Mouse (Mus musculus): ENCODE measurements at regions not wholly inside any gene's neighbourhood (a gene's known extent, or its start where the extent isn't known, plus 50 kb on each side); places are given as distances from the start of the nearest gene placed in this dataset.

DNA sequence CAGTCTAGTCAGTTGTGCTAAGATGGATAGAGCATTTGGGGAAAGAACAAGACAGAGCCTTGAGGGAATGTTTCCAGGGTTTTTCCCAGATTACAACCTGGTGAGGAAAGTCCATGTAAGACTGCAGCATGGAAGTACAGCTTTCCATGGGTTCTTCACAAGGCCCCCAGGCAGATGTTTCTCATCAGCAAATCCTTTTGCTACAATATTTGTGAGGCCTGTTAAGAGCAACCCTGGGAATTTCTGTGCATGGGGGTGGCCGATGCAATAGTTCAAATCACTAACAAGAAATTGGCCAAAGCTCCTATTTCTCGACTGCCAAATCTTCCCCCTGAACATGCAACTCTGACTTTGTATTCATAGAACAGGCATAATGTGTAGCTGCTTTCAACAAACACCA lies 546.0 kb downstream of the Nr2f2 start:
- no peaks in the 10 kb centered on the region for H3K36me3 ChIP-seq (replicated peaks in 1 of 2; ENCODE audit: control insufficient read depth in 1 of 2, insufficient read depth in 1 of 2, low read length in 1 of 2)
- DNase-seq (ENCODE audit: extremely low read depth): no peak
- no peak overlapping the region for H3K27ac ChIP-seq (ENCODE audit: insufficient read depth, low read depth)
- H3K27me3 ChIP-seq (replicated peaks): no peaks in the 10 kb centered on the region
- in situ Hi-C loops (cut with MboI; ENCODE audit: low pct_ligation_motif_present, low pct_unique_long_range_greater_than_20kb, low sequenced_read_pairs): no loop called here
- H3K9me3 ChIP-seq (replicated peaks; ENCODE audit: low read length): peaks cover 46% of the 10 kb centered on the region
- dilution Hi-C loops (cut with MboI; ENCODE audit: extremely low pct_ligation_motif_present, extremely low pct_unique_long_range_greater_than_20kb, low sequenced_read_pairs): no loop called here
- H3K79me2 ChIP-seq (replicated peaks; ENCODE audit: control insufficient read depth, extremely low read depth, insufficient read depth, poor library complexity, severe bottlenecking): no peaks in the 10 kb centered on the region
- H3K9ac ChIP-seq (ENCODE audit: insufficient read depth, low read depth): no peak overlapping the region
- no peak for TF ChIP-seq MEF2A (IDR thresholded peaks at IDR 0.05; ENCODE audit: borderline replicate concordance, low read depth, low read length)
- no peak for TF ChIP-seq RAD21 (IDR thresholded peaks at IDR 0.05; ENCODE audit: low read depth, low read length)
- no peak for TF ChIP-seq HCFC1 (IDR thresholded peaks at IDR 0.05; ENCODE audit: low read depth, low read length)
- TF ChIP-seq USF1 (IDR thresholded peaks at IDR 0.05; ENCODE audit: low read depth, low read length): no peak
- TF ChIP-seq MAFK (IDR thresholded peaks at IDR 0.05; ENCODE audit: insufficient replicate concordance, low read length): no peak
- no peak for TF ChIP-seq IRF4 (IDR thresholded peaks at IDR 0.05; ENCODE audit: low read depth, low read length)
- no peak for TF ChIP-seq UBTF (IDR thresholded peaks at IDR 0.05; ENCODE audit: low read depth, low read length)
- TF ChIP-seq ZKSCAN1 (IDR thresholded peaks at IDR 0.05; ENCODE audit: borderline replicate concordance, low read depth, low read length): no peak
- TF ChIP-seq ZNF384 (IDR thresholded peaks at IDR 0.05; ENCODE audit: low read depth, low read length): no peak
- no peak for TF ChIP-seq MAZ (IDR thresholded peaks at IDR 0.05; ENCODE audit: low read depth, low read length)
- no peak overlapping the region for H3K4me2 ChIP-seq (ENCODE audit: insufficient read depth, low read depth, poor library complexity, severe bottlenecking)
- H3K4me3 ChIP-seq (replicated peaks in 1 of 3; ENCODE audit: low read depth in 2 of 3, low read length in 2 of 3, poor library complexity in 1 of 3): no peak overlapping the region
- no peaks in the 10 kb centered on the region for H3K4me1 ChIP-seq (ENCODE audit: control insufficient read depth in 1 of 2, insufficient read depth in 2 of 2)

DNA sequence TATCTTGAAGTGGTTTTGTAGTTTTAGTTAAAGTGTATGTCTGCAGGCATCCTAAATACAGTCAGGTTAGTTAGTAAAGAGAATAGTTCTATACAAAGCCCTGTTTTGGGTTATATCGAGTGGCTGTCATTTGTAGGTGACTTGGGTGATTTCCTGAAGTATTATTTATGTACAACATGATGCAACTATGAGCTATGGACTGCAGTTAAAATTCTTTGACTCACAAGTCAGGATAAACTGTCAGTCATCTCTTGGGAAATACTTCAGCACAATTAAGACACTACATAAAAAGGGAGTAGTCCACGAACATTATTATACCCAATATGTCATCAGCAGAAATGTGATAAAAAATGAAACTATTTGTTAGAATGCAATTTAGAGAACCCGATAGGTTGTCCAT lies 554.2 kb downstream of the Nr2f2 start:
- DNase-seq (ENCODE audit: extremely low read depth): no peak
- in situ Hi-C loops (cut with MboI; ENCODE audit: low pct_ligation_motif_present, low pct_unique_long_range_greater_than_20kb, low sequenced_read_pairs): no loop called here
- no peak overlapping the region for H3K4me3 ChIP-seq (replicated peaks in 1 of 3; ENCODE audit: low read depth in 2 of 3, low read length in 2 of 3, poor library complexity in 1 of 3)

DNA sequence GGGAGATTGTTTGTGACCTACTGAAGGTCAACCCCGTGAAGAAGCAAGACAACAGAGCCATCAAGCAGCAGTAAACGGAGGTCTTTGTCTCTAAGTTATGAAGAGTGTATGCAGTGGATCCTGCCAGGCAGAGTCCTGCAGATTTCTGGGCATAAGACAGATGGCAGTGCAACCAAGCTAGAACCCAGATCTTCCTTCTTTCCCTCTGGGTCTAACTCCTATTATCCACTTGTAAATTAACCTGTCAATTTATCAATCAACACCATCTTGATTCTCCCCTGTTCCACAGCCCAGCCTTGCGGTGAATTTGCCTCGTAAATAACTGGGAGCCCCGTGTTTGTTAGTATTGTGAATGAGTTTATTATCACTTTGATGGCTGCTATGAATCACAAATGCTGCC lies 555.7 kb downstream of the Nr2f2 start:
- DNase-seq (ENCODE audit: extremely low read depth): no peak
- Histone ChIP-seq H3K9ac (ENCODE audit: insufficient read depth, low read depth) (no peak overlapping the region), H3K9me3 (replicated peaks; ENCODE audit: low read length) (peaks cover 27% of the 10 kb centered on the region), H3K36me3 (replicated peaks in 1 of 2; ENCODE audit: control insufficient read depth in 1 of 2, insufficient read depth in 1 of 2, low read length in 1 of 2) (no peaks in the 10 kb centered on the region), H3K4me1 (ENCODE audit: control insufficient read depth in 1 of 2, insufficient read depth in 2 of 2) (no peaks in the 10 kb centered on the region), H3K4me3 (replicated peaks in 1 of 3; ENCODE audit: low read depth in 2 of 3, low read length in 2 of 3, poor library complexity in 1 of 3) (no peak overlapping the region), H3K27ac (ENCODE audit: insufficient read depth, low read depth) (no peak overlapping the region), H3K27me3 (replicated peaks) (no peaks in the 10 kb centered on the region), H3K79me2 (replicated peaks; ENCODE audit: control insufficient read depth, extremely low read depth, insufficient read depth, poor library complexity, severe bottlenecking) (no peaks in the 10 kb centered on the region), H3K4me2 (ENCODE audit: insufficient read depth, low read depth, poor library complexity, severe bottlenecking) (no peak overlapping the region)
- dilution Hi-C loops (cut with MboI; ENCODE audit: extremely low pct_ligation_motif_present, extremely low pct_unique_long_range_greater_than_20kb, low sequenced_read_pairs): no loop called here
- TF ChIP-seq USF2 (conservative IDR thresholded peaks at IDR 0.05; ENCODE audit: low read depth, low read length) (no peak), TBP (conservative IDR thresholded peaks at IDR 0.05; ENCODE audit: low read depth, low read length) (no peak), CTCF (conservative IDR thresholded peaks at IDR 0.05 in 1 of 2, IDR thresholded peaks at IDR 0.05 in 1 of 2; ENCODE audit: low read depth in 2 of 2, low read length in 2 of 2) (no peak), EP300 (IDR thresholded peaks at IDR 0.05; ENCODE audit: low read length) (no peak), MAX (IDR thresholded peaks at IDR 0.05; ENCODE audit: low read length) (no peak), IRF4 (IDR thresholded peaks at IDR 0.05; ENCODE audit: low read depth, low read length) (no peak), TCF12 (IDR thresholded peaks at IDR 0.05; ENCODE audit: low read depth, low read length) (no peak), POLR2A (IDR thresholded peaks at IDR 0.05; ENCODE audit: low read depth, low read length) (no peak), CHD1 (IDR thresholded peaks at IDR 0.05; ENCODE audit: low read depth, low read length) (no peak), PAX5 (IDR thresholded peaks at IDR 0.05; ENCODE audit: low read length) (no peak)
- in situ Hi-C loops (cut with MboI; ENCODE audit: low pct_ligation_motif_present, low pct_unique_long_range_greater_than_20kb, low sequenced_read_pairs): no loop called here

More for the DNA sequence above, 554.2 kb downstream of the Nr2f2 start:
- peaks cover 27% of the 10 kb centered on the region for H3K9me3 ChIP-seq (replicated peaks; ENCODE audit: low read length)
- no peak overlapping the region for H3K4me2 ChIP-seq (ENCODE audit: insufficient read depth, low read depth, poor library complexity, severe bottlenecking)
- no peaks in the 10 kb centered on the region for H3K4me1 ChIP-seq (ENCODE audit: control insufficient read depth in 1 of 2, insufficient read depth in 2 of 2)
- no peaks in the 10 kb centered on the region for H3K27me3 ChIP-seq (replicated peaks)
- H3K9ac ChIP-seq (ENCODE audit: insufficient read depth, low read depth): no peak overlapping the region
- no peak overlapping the region for H3K27ac ChIP-seq (ENCODE audit: insufficient read depth, low read depth)
- no peaks in the 10 kb centered on the region for H3K79me2 ChIP-seq (replicated peaks; ENCODE audit: control insufficient read depth, extremely low read depth, insufficient read depth, poor library complexity, severe bottlenecking)
- dilution Hi-C loops (cut with MboI; ENCODE audit: extremely low pct_ligation_motif_present, extremely low pct_unique_long_range_greater_than_20kb, low sequenced_read_pairs): no loop called here
- no peak for TF ChIP-seq RAD21 (IDR thresholded peaks at IDR 0.05; ENCODE audit: low read depth, low read length)
- TF ChIP-seq ELF1 (IDR thresholded peaks at IDR 0.05; ENCODE audit: low read depth, low read length): no peak
- TF ChIP-seq USF2 (conservative IDR thresholded peaks at IDR 0.05; ENCODE audit: low read depth, low read length): no peak
- no peak for TF ChIP-seq ZKSCAN1 (IDR thresholded peaks at IDR 0.05; ENCODE audit: borderline replicate concordance, low read depth, low read length)
- TF ChIP-seq USF1 (IDR thresholded peaks at IDR 0.05; ENCODE audit: low read depth, low read length): no peak
- no peak for TF ChIP-seq MAX (IDR thresholded peaks at IDR 0.05; ENCODE audit: low read length)
- no peak for TF ChIP-seq POLR2AphosphoS2 (IDR thresholded peaks at IDR 0.05; ENCODE audit: low read depth, low read length)
- H3K36me3 ChIP-seq (replicated peaks in 1 of 2; ENCODE audit: control insufficient read depth in 1 of 2, insufficient read depth in 1 of 2, low read length in 1 of 2): no peaks in the 10 kb centered on the region

Measured in CH12.LX (cell line).